Mouse (Mus musculus) olfactory bulb, adult 2 months (tissue): ENCODE data around the gene Tubb3.

Experiments used
- CTCF ChIP-seq: fragments of 200-500 bp; IDR thresholded peaks from 2 replicates; pipeline ENCODE4 v1.5.1; 2012; ENCODE audit warnings: low read depth, mild to moderate bottlenecking, low read length, moderate library complexity; ENCODE audit not compliant: insufficient read depth
- POLR2A ChIP-seq: fragments of 200-500 bp; IDR thresholded peaks from 2 replicates; pipeline ENCODE4 v1.6.1; 2012; ENCODE audit warnings: mild to moderate bottlenecking, low read depth, low read length, moderate library complexity; ENCODE audit not compliant: insufficient read depth

DNA sequence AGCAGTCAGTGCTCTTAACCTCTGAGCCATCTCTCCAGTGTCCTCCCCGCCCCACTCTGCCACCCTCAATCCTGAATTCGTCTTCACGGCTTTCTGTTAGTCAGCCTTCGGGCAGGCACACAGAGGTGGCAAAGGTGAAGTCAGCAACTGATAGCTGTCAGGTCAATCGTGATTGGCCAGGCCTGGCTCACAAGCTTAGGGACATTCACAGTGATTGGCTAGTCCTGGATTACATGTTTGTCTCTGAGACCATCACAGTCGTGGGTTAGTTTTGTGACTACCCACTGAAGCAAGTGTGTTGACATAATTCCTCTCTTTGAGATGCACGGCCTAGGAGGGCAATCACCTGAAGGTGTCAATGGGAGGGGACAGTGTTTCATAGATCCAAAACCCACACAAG is 42.1 kb downstream of the Tubb3 start:
- TF ChIP-seq POLR2A (no peak), CTCF (no peak)
